Mouse (Mus musculus) MEL (cell line): Measurements from ENCODE around the gene Fut1. TPM values are rescaled to one million over a fixed set of nuclear protein-coding genes. Genes with fewer than 3 reads are reported as not detected.

Experiments
- DNase-seq: peaks from one replicate; pipeline ENCODE4 v3.0.0; 2011; ENCODE audit warnings: low read depth, low spot score
- H3K27ac ChIP-seq: 2 replicates; pipeline ENCODE4 v1.5.1; 2012; ENCODE audit warnings: low read depth, mild to moderate bottlenecking, control low read depth, low read length, moderate library complexity; ENCODE audit not compliant: control insufficient read depth
- H3K27me3 ChIP-seq, 2 experiments: fragments of 150-350 bp in 1 of 2; sonication (generic) in 1 of 2; 2 replicates each; pipeline ENCODE4 v1.6.1; 2012; ENCODE audit warnings: low read length in 2 of 2, mild to moderate bottlenecking in 2 of 2, improper control_type of control experiment in 1 of 2, moderate library complexity in 1 of 2; ENCODE audit not compliant: insufficient read depth in 2 of 2, control insufficient read depth in 1 of 2
- H3K36me3 ChIP-seq, 2 experiments: 2 replicates each; pipeline ENCODE4 v1.6.1; 2012 to 2014; ENCODE audit warnings: low read length in 2 of 2, improper control_type of control experiment in 1 of 2, inconsistent platforms in 1 of 2, mild to moderate bottlenecking in 1 of 2; ENCODE audit not compliant: insufficient read depth in 2 of 2, control insufficient read depth in 1 of 2
- H3K4me1 ChIP-seq, 2 experiments: fragments of 150-350 bp in 1 of 2; sonication (generic) in 1 of 2; 2 replicates each; pipeline ENCODE4 v1.6.1; 2012; ENCODE audit warnings: low read length in 2 of 2, improper control_type of control experiment in 1 of 2, mild to moderate bottlenecking in 1 of 2; ENCODE audit not compliant: insufficient read depth in 2 of 2, control insufficient read depth in 1 of 2
- H3K4me3 ChIP-seq, 2 experiments: fragments of 150-350 bp in 1 of 2; sonication (generic) in 1 of 2; 2 replicates each; pipeline ENCODE4 v1.5.1; 2012; ENCODE audit warnings: low read depth in 2 of 2, low read length in 2 of 2, mild to moderate bottlenecking in 2 of 2, moderate library complexity in 2 of 2, control low read depth in 1 of 2, improper control_type of control experiment in 1 of 2; ENCODE audit not compliant: control insufficient read depth in 1 of 2, insufficient read depth in 1 of 2
- H3K79me2 ChIP-seq: 2 replicates; pipeline ENCODE4 v1.6.1; 2012; ENCODE audit warnings: mild to moderate bottlenecking, low read length, moderate library complexity; ENCODE audit not compliant: control insufficient read depth, poor library complexity, insufficient read depth
- H3K9ac ChIP-seq: 2 replicates; pipeline ENCODE4 v1.6.1; 2012; ENCODE audit warnings: low read depth, mild to moderate bottlenecking, control low read depth, low read length, moderate library complexity; ENCODE audit not compliant: control insufficient read depth, poor library complexity, severe bottlenecking
- H3K9me3 ChIP-seq: fragments of 150-350 bp; sonication (generic); replicated peaks from 2 replicates; pipeline ENCODE4 v1.6.1; 2012; ENCODE audit warnings: mild to moderate bottlenecking, low read length, improper control_type of control experiment, moderate library complexity; ENCODE audit not compliant: insufficient read depth
- CHD2 ChIP-seq: IDR thresholded peaks from 2 replicates; pipeline ENCODE4 v1.6.1; 2011; ENCODE audit warnings: low read length, improper control_type of control experiment
- E2F4 ChIP-seq: IDR thresholded peaks from 2 replicates; pipeline ENCODE4 v1.6.1; 2011; ENCODE audit warnings: low read depth, low read length, improper control_type of control experiment, borderline replicate concordance
- ELF1 ChIP-seq: IDR thresholded peaks from 2 replicates; pipeline ENCODE4 v1.6.1; 2014; ENCODE audit warnings: low read depth, mild to moderate bottlenecking, inconsistent platforms, low read length, improper control_type of control experiment, moderate library complexity
- EP300 ChIP-seq, 2 experiments: IDR thresholded peaks; 2 replicates each; pipeline ENCODE4 v1.6.1; 2011; ENCODE audit warnings: improper control_type of control experiment in 2 of 2, low read length in 2 of 2, low read depth in 1 of 2, mild to moderate bottlenecking in 1 of 2
- ETS1 ChIP-seq: IDR thresholded peaks from 2 replicates; pipeline ENCODE4 v1.6.1; 2012; ENCODE audit warnings: low read depth, mild to moderate bottlenecking, inconsistent platforms, low read length, improper control_type of control experiment, moderate library complexity
- GATA1 ChIP-seq: IDR thresholded peaks from 2 replicates; pipeline ENCODE4 v1.6.1; 2011; ENCODE audit warnings: low read depth, low read length, improper control_type of control experiment
- KAT2A ChIP-seq: conservative IDR thresholded peaks from 2 replicates; pipeline ENCODE4 v1.6.1; 2012; ENCODE audit warnings: low read depth, low read length, improper control_type of control experiment, inconsistent platforms
- MAFK ChIP-seq: IDR thresholded peaks from 2 replicates; pipeline ENCODE4 v1.6.1; 2011; ENCODE audit warnings: low read depth, mild to moderate bottlenecking, low read length, improper control_type of control experiment, borderline replicate concordance
- MEF2A ChIP-seq: IDR thresholded peaks from 2 replicates; pipeline ENCODE4 v1.6.1; 2014; ENCODE audit warnings: low read depth, mild to moderate bottlenecking, inconsistent platforms, low read length, improper control_type of control experiment; ENCODE audit not compliant: poor library complexity, insufficient replicate concordance, severe bottlenecking; ENCODE audit errors: extremely low read depth
- MXI1 ChIP-seq: IDR thresholded peaks from 2 replicates; pipeline ENCODE4 v1.6.1; 2011; ENCODE audit warnings: mild to moderate bottlenecking, low read depth, low read length, improper control_type of control experiment
- MYB ChIP-seq: IDR thresholded peaks from 2 replicates; pipeline ENCODE4 v1.6.1; 2011; ENCODE audit warnings: mild to moderate bottlenecking, low read depth, low read length, improper control_type of control experiment
- MYC ChIP-seq: IDR thresholded peaks from 2 replicates; pipeline ENCODE4 v1.6.1; 2011; ENCODE audit warnings: low read depth, mild to moderate bottlenecking, low read length, improper control_type of control experiment, moderate library complexity
- POLR2A ChIP-seq, 2 experiments: IDR thresholded peaks; 2 replicates each; pipeline ENCODE4 v1.6.1; 2011 to 2012; ENCODE audit warnings: low read length in 2 of 2, mild to moderate bottlenecking in 2 of 2, control low read depth in 1 of 2, improper control_type of control experiment in 1 of 2, low read depth in 1 of 2, moderate library complexity in 1 of 2; ENCODE audit not compliant: control insufficient read depth in 1 of 2, insufficient read depth in 1 of 2, poor library complexity in 1 of 2
- RAD21 ChIP-seq: IDR thresholded peaks from 2 replicates; pipeline ENCODE4 v1.6.1; 2011; ENCODE audit warnings: mild to moderate bottlenecking, low read depth, low read length, improper control_type of control experiment
- RCOR1 ChIP-seq: IDR thresholded peaks from 2 replicates; pipeline ENCODE4 v1.6.1; 2012; ENCODE audit warnings: low read depth, mild to moderate bottlenecking, inconsistent platforms, low read length, improper control_type of control experiment
- SIN3A ChIP-seq: IDR thresholded peaks from 2 replicates; pipeline ENCODE4 v1.6.1; 2012; ENCODE audit warnings: low read length, improper control_type of control experiment, inconsistent platforms
- TBP ChIP-seq: IDR thresholded peaks from 2 replicates; pipeline ENCODE4 v1.8.0; 2011; ENCODE audit warnings: low read depth, low read length, improper control_type of control experiment
- TCF12 ChIP-seq: IDR thresholded peaks from 2 replicates; pipeline ENCODE4 v1.6.1; 2014; ENCODE audit warnings: low read depth, mild to moderate bottlenecking, inconsistent platforms, low read length, improper control_type of control experiment, moderate library complexity
- USF1 ChIP-seq: IDR thresholded peaks from 2 replicates; pipeline ENCODE4 v1.6.1; 2014; ENCODE audit warnings: low read depth, mild to moderate bottlenecking, inconsistent platforms, low read length, improper control_type of control experiment, moderate library complexity
- USF2 ChIP-seq, 2 experiments: IDR thresholded peaks; 2 replicates each; pipeline ENCODE4 v1.6.1; 2011 to 2012; ENCODE audit warnings: improper control_type of control experiment in 2 of 2, low read length in 2 of 2, borderline replicate concordance in 1 of 2, inconsistent platforms in 1 of 2, low read depth in 1 of 2, mild to moderate bottlenecking in 1 of 2; ENCODE audit not compliant: insufficient read depth in 1 of 2
- ZKSCAN1 ChIP-seq: IDR thresholded peaks from 2 replicates; pipeline ENCODE4 v1.6.1; 2012; ENCODE audit warnings: low read depth, mild to moderate bottlenecking, inconsistent platforms, low read length, improper control_type of control experiment, moderate library complexity
- ZNF384 ChIP-seq: IDR thresholded peaks from 2 replicates; pipeline ENCODE4 v1.6.1; 2012; ENCODE audit warnings: low read depth, mild to moderate bottlenecking, inconsistent platforms, low read length, improper control_type of control experiment
- polyA plus RNA-seq, 2 experiments: library from polyadenylated mRNA; stranded (reverse) in 1 of 2; unstranded in 1 of 2; fragments of >175 nt in 1 of 2; fragments of >200 nt in 1 of 2; gene quantifications; 2 replicates each; pipeline versions ENCODE4 v1.2.1 to v1.2.4; 2012; ENCODE audit warnings: low replicate concordance in 2 of 2, low read depth in 1 of 2; ENCODE audit not compliant: insufficient read length in 2 of 2, insufficient read depth in 1 of 2, missing spikeins in 1 of 2
- total RNA-seq: library from RNA; depleted of rRNA; stranded (reverse); fragments of 300-350 nt; gene quantifications from 2 replicates; pipeline ENCODE4 v1.2.3, GENCODE M21; 2012

Gene Fut1
- total and polyA plus RNA-seq, 3 experiments = 0.04 TPM; not detected in 2

GRCm38 (mm10) chr7:45595176-45595575, 21.9 kb upstream of the Fut1 start:
- DNase-seq = no peak
- no peak overlapping the region for H3K4me3 ChIP-seq
- H3K4me1 ChIP-seq = peaks cover 10 to 20% of the 10 kb centered on the region in 2 experiments
- TF ChIP-seq RCOR1 (no peak), MAFK (no peak), CHD2 (no peak), USF2 (IDR thresholded peaks at IDR 0.05; ENCODE audit: borderline replicate concordance in 1 of 2, insufficient read depth in 1 of 2, low read depth in 1 of 2, low read length in 2 of 2) (no peak), USF1 (no peak), ZKSCAN1 (no peak)
- H3K9me3 ChIP-seq = no peaks in the 10 kb centered on the region
- no peak overlapping the region for H3K9ac ChIP-seq
- H3K27me3 ChIP-seq = no peaks in the 10 kb centered on the region
- H3K27ac ChIP-seq = no peak overlapping the region
- peaks cover 0 to 27% of the 10 kb centered on the region in 2 experiments; a peak in 2 of 4 replicates for H3K36me3 ChIP-seq
- no peaks in the 10 kb centered on the region for H3K79me2 ChIP-seq

GRCm38 (mm10) chr7:45596107-45596506, 21.0 kb upstream of the Fut1 start:
- Histone ChIP-seq H3K4me1 (peaks cover 10 to 20% of the 10 kb centered on the region in 2 experiments), H3K79me2 (no peaks in the 10 kb centered on the region), H3K9ac (no peak overlapping the region), H3K27me3 (no peaks in the 10 kb centered on the region), H3K9me3 (no peaks in the 10 kb centered on the region)
- peak; percentile 70 for DNase-seq
- TF ChIP-seq ZNF384 (no peak), KAT2A (no peak), SIN3A (peak; percentile 36; the same call in 1 of the 2 replicates), MXI1 (peak; percentile 37; the same call in 1 of the 2 replicates), GATA1 (peak; percentile 76), MEF2A (no peak), MAFK (0 out of 2 replicates have a peak, but pooled peaks have one; percentile 24), ETS1 (peak; percentile 71), E2F4 (no peak), MYC (no peak), MYB (0 out of 2 replicates have a peak, but pooled peaks have one; percentile 44), RCOR1 (peak; percentile 86; the same call in 1 of the 2 replicates), POLR2A (IDR thresholded peaks at IDR 0.05; ENCODE audit: control insufficient read depth in 1 of 2, insufficient read depth in 1 of 2, low read depth in 1 of 2, low read length in 2 of 2, poor library complexity in 1 of 2) (no peak), RAD21 (no peak), TCF12 (peak; percentile 61; the same call in 1 of the 2 replicates), ELF1 (no peak), EP300 (IDR thresholded peaks at IDR 0.05; ENCODE audit: low read depth in 1 of 2, low read length in 2 of 2) (peak; percentile 73 to 76), TBP (0 out of 2 replicates have a peak, but pooled peaks have one; percentile 24)
- TF ChIP-seq, all 39 proteins: peak for 10
- H3K27ac ChIP-seq = no peak overlapping the region; the same call in 1 of the 2 replicates
- H3K36me3 ChIP-seq = peaks cover 0 to 27% of the 10 kb centered on the region in 2 experiments; a peak in 2 of 4 replicates
- H3K4me3 ChIP-seq = no peak overlapping the region
